Mouse (Mus musculus) heart, postnatal 0 days (tissue): ENCODE results near the gene Trib3.

Experiments used
- CTCF ChIP-seq: IDR thresholded peaks from 2 replicates; pipeline ENCODE4 v1.5.1; 2016; ENCODE audit warnings: antibody characterized with exemption, control low read depth, low read depth
- EP300 ChIP-seq: IDR thresholded peaks from 2 replicates; pipeline ENCODE4 v1.6.1; 2016; ENCODE audit warnings: antibody characterized with exemption, low read depth

- TF ChIP-seq EP300 (no peak), CTCF (peak; percentile 80)
These were observed at the start of gene Trib3 for GRCm38 (mm10) chr2:152343329-152344213.
